Mouse (Mus musculus) kidney, adult 2 months (tissue): ENCODE results near the gene Slc34a2.

Experiments
- CTCF ChIP-seq: fragments of 200-500 bp; conservative IDR thresholded peaks from 2 replicates; pipeline ENCODE4 v1.5.1; 2011; ENCODE audit warnings: low read depth, mild to moderate bottlenecking, control low read depth, low read length, moderate library complexity, mixed read lengths; ENCODE audit not compliant: insufficient read depth, insufficient read length
- POLR2A ChIP-seq: fragments of 200-500 bp; IDR thresholded peaks from one replicate; pipeline ENCODE4 v1.6.1; 2011; ENCODE audit warnings: low read depth, low read length, control low read depth

DNA sequence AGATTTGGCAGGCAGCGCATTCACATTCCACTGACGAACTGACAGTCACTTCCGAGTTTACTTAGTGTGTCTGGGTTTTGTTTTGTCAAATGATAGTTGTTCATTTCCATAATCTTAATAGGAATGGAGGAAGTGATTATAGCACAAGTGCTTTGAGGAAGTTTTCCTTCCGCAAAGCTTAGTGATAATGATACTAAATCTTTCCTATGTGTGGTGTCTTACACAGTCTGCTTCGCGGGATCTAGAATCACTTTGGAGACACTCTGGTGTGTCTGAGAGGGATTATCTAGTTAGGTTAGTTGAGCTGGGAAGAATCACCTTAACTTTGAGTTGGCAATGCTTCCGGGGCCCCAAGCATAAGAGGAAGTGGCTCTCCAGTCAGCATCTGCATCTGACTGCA is 49.6 kb downstream of the Slc34a2 start:
- TF ChIP-seq CTCF (no peak), POLR2A (no peak)
